In the genomic region with DNA sequence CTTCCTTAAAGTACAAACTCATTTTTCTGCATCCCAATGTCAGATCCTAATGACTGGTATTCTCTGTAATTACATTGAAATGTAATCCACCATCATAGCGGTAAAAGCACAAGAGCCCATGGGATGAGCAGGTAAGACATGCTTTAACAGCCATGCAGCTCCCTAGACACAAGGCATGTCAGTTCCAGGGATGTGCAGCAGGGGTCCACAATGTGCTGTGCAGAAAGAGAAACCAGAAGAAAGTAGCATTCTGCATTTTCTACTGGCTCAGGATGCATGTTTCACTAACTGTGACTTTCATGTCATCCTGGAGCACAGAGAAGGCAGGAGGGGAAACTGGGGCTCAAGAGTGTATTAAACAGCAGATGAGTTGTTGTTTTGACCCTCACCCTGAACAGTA, we compare ENCODE assay signal across 10 mouse cellular contexts. TPM values are rescaled to one million over a fixed set of nuclear protein-coding genes. Genes with fewer than 3 reads are reported as not detected.
DNase-seq lines count a peak whose midpoint lies in the region; ATAC-seq and TF ChIP-seq lines count a peak whose summit lies in the region.
"Had no signal": no experiment of that assay in that cellular context is flagged by ENCODE, and none has a peak within 500 bp of the region (broad histone marks: within the 10 kb centered on the region; RNA-seq: fewer than 3 reads in every experiment).

No protein-coding gene starts in this region.

- H3K9me3 ChIP-seq in intestine, postnatal 0 days (ENCODE audit: control insufficient read depth): no peaks in the 10 kb centered on the region
- no peaks in the 10 kb centered on the region for H3K9me3 ChIP-seq in intestine, embryonic 16.5 days (ENCODE audit: control insufficient read depth, low read length)
- H3K9me3 ChIP-seq: liver, embryonic 13.5 days had no signal

- no peaks in the 10 kb centered on the region for H3K27me3 ChIP-seq in intestine, postnatal 0 days (replicated peaks; ENCODE audit: control insufficient read depth, insufficient read depth, low read length)
- H3K27me3 ChIP-seq in intestine, embryonic 16.5 days (replicated peaks; ENCODE audit: control insufficient read depth, insufficient read depth, low read length): no peaks in the 10 kb centered on the region
- H3K27me3 ChIP-seq: liver, embryonic 13.5 days had no signal

- no peak overlapping the region for H3K27ac ChIP-seq in intestine, postnatal 0 days (ENCODE audit: low read depth, low read length)
- no peak overlapping the region for H3K27ac ChIP-seq in intestine, embryonic 16.5 days (ENCODE audit: low read length)
- H3K27ac ChIP-seq: liver, embryonic 13.5 days had no signal

- peak; percentile 12 for DNase-seq in urinary bladder, postnatal 14 days (ENCODE audit: low spot score)
- no peak for DNase-seq in urinary bladder, adult 2 months (ENCODE audit: low spot score)
- DNase-seq in layer of hippocampus, postnatal 10 days (ENCODE audit: low spot score in 2 of 2): peak; percentile 46 to 61
- peak; percentile 52 for DNase-seq in testis, postnatal 10 days (ENCODE audit: low spot score)
- DNase-seq in adrenal gland, adult 2 months: no peak
- DNase-seq in gastrocnemius, postnatal 10 days: no peak
- DNase-seq: liver, embryonic 13.5 days had no signal

- no peaks in the 10 kb centered on the region for H3K36me3 ChIP-seq in intestine, postnatal 0 days (ENCODE audit: control insufficient read depth, insufficient read depth)
- H3K36me3 ChIP-seq in intestine, embryonic 16.5 days (ENCODE audit: control insufficient read depth, insufficient read depth, low read length): no peaks in the 10 kb centered on the region
- H3K36me3 ChIP-seq: liver, embryonic 13.5 days had no signal

- H3K9ac ChIP-seq in intestine, postnatal 0 days (ENCODE audit: low read depth, low read length): no peak overlapping the region
- H3K9ac ChIP-seq in intestine, embryonic 16.5 days (ENCODE audit: low read depth, low read length): no peak overlapping the region
- H3K9ac ChIP-seq: liver, embryonic 13.5 days had no signal

- H3K4me3 ChIP-seq in intestine, postnatal 0 days (ENCODE audit: low read depth, low read length): no peak overlapping the region
- H3K4me3 ChIP-seq in intestine, embryonic 16.5 days (ENCODE audit: low read length): no peak overlapping the region
- H3K4me3 ChIP-seq: liver, embryonic 13.5 days had no signal

- no peaks in the 10 kb centered on the region for H3K4me1 ChIP-seq in intestine, postnatal 0 days (replicated peaks; ENCODE audit: control insufficient read depth, insufficient read depth, low read length)
- no peaks in the 10 kb centered on the region for H3K4me1 ChIP-seq in intestine, embryonic 16.5 days (ENCODE audit: control insufficient read depth, insufficient read depth, low read length)
- H3K4me1 ChIP-seq: liver, embryonic 13.5 days had no signal

- no peak for ATAC-seq in intestine, postnatal 0 days
- no peak for ATAC-seq in intestine, embryonic 16.5 days

- WGBS in intestine, postnatal 0 days: 72% methylated on average over 1 of the region's 1 CpGs
- 73% methylated on average over 1 of the region's 1 CpGs for WGBS in intestine, embryonic 16.5 days

- no peak overlapping the region for H3K4me2 ChIP-seq in intestine, postnatal 0 days (replicated peaks; ENCODE audit: low read depth)
- H3K4me2 ChIP-seq in intestine, embryonic 16.5 days (ENCODE audit: low read depth, low read length): no peak overlapping the region
- H3K4me2 ChIP-seq: liver, embryonic 13.5 days had no signal

- TF ChIP-seq CTCF in intestine, postnatal 0 days (IDR thresholded peaks at IDR 0.05; ENCODE audit: low read depth): peak; percentile 67

RNA-seq across cellular contexts. Expression of a gene that starts 9.0 kb away (rescaled TPM):
- polyA plus RNA-seq in intestine, postnatal 0 days (2015; fragmentation: Nextera tagmentation; extraction: Ambion mirVana): 5.2 and 6.1 TPM in 2 replicates
- polyA plus RNA-seq in intestine, embryonic 16.5 days (2015; fragmentation: Nextera tagmentation; extraction: Ambion mirVana): 5.3 and 5.7 TPM in 2 replicates
- polyA plus RNA-seq in urinary bladder, adult 2 months (2012; rRNA removed): 12.6 and 18.0 TPM in 2 replicates
- 1 to 10 TPM in 1 of 2 experiments, under 1 TPM in 1; 0.78 to 1.2 TPM for total RNA-seq in layer of hippocampus, postnatal 10 days (2021)
- total RNA-seq in adrenal gland, adult 2 months (2021): 1 to 10 TPM; 3.4 to 4.1 TPM
- polyA plus RNA-seq in adrenal gland, adult 2 months (2012; rRNA removed): 5.4 and 11.3 TPM in 2 replicates
- total RNA-seq in gastrocnemius, postnatal 10 days (2021): under 1 TPM in 1 of 2 experiments, not detected in 1; 0.38 TPM

RNA-seq across cellular contexts. Expression of a gene that starts 17.8 kb away (rescaled TPM):
- not detected in 2 replicates for polyA plus RNA-seq in intestine, postnatal 0 days (2015; fragmentation: Nextera tagmentation; extraction: Ambion mirVana)
- 0.20 TPM in 1 of 2 replicates, not detected in the other for polyA plus RNA-seq in intestine, embryonic 16.5 days (2015; fragmentation: Nextera tagmentation; extraction: Ambion mirVana)
- 0.36 and 0.38 TPM in 2 replicates for polyA plus RNA-seq in urinary bladder, adult 2 months (2012; rRNA removed)
- not detected for total RNA-seq in layer of hippocampus, postnatal 10 days (2021)
- total RNA-seq in adrenal gland, adult 2 months (2021): under 1 TPM; 0.45 to 0.52 TPM
- 0.26 and 0.29 TPM in 2 replicates for polyA plus RNA-seq in adrenal gland, adult 2 months (2012; rRNA removed)
- under 1 TPM in 1 of 2 experiments, not detected in 1; 0.77 TPM for total RNA-seq in gastrocnemius, postnatal 10 days (2021)
- polyA plus RNA-seq: heart, embryonic 14.5 days had no signal

RNA-seq across cellular contexts. Expression of a gene that starts 30.7 kb away (rescaled TPM):
- polyA plus RNA-seq in intestine, postnatal 0 days (2015; fragmentation: Nextera tagmentation; extraction: Ambion mirVana): 0.59 and 0.69 TPM in 2 replicates
- polyA plus RNA-seq in intestine, embryonic 16.5 days (2015; fragmentation: Nextera tagmentation; extraction: Ambion mirVana): 0.44 TPM in 2 replicates
- polyA plus RNA-seq in urinary bladder, adult 2 months (2012; rRNA removed): 0.43 and 1.2 TPM in 2 replicates
- total RNA-seq in layer of hippocampus, postnatal 10 days (2021): not detected
- under 1 TPM; 0.24 to 0.29 TPM for total RNA-seq in adrenal gland, adult 2 months (2021)
- 0.04 and 0.10 TPM in 2 replicates for polyA plus RNA-seq in adrenal gland, adult 2 months (2012; rRNA removed)
- total RNA-seq in gastrocnemius, postnatal 10 days (2021): under 1 TPM in 1 of 2 experiments, not detected in 1; 0.16 TPM
- polyA plus RNA-seq: heart, embryonic 14.5 days had no signal

Comparison
In these comparisons a context has a peak if more than half of its experiments do, and no peak if none do; other contexts are left out.
1. DNase-seq: peak in urinary bladder, postnatal 14 days (single experiment), layer of hippocampus, postnatal 10 days (2 of 2) and testis, postnatal 10 days (single experiment); none in urinary bladder, adult 2 months (single experiment), adrenal gland, adult 2 months (single experiment) and gastrocnemius, postnatal 10 days (single experiment).